Mouse (Mus musculus): Measurements from ENCODE around the gene Dtwd1.
"Not testable (repeated sequence)": the region's sequence is repeated elsewhere in the genome, so short reads cannot be mapped to it uniquely, and the experiment has no call there.

Dtwd1 gene

GRCm38 (mm10) chr2:126151855-126152571, at the start of gene Dtwd1, which contains the start of gene Fam227b:
TSS of gene Dtwd1 (plus strand) at chr2:126152141.
TSS of gene Fam227b (minus strand) at chr2:126152004.
- DNase-seq (ENCODE audit: low read depth): peak; percentile 94

DNA sequence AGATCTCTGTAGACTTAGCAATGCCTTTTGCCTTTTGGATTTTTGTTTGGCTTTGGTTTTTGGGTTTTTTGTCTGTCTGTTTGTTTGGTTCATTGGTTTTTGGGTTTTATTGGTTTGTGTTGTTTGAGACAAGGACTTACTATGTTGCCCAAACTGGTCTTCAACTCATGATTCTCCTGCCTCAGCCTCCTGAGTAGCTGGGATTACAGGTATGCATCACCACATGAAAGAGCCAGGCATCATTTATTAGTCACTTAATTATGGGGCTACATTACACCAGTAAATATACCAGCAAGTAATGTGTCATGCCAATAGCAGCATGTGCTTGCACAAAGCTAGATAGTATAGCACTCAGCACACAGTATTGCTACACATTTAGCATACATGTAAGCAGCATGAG, 4.2 kb upstream of the Dtwd1 start:
- DNase-seq (ENCODE audit: low read depth): no peak

GRCm38 (mm10) chr2:126165277-126166018, 13.5 kb downstream of the Dtwd1 start:
- DNase-seq (ENCODE audit: low read depth): peak; percentile 70

DNA sequence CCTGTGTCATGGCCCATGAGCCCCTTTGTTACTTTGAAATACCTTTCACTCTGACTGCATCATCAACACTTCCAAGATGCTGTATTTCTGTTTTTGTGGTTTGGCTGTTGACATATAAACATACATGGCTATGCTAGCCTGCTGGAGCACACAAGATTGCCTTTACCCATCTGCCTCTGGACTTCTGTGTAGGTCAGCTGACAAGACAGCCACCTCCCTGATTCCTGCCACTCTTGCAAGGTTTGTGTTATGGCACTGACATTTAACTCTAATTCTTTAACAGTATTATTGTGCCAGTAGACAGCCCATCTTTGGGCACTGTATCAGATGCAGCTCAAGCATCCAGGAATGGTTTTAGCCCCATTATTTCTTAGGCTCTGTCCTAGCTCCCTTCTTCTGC, 14.4 kb downstream of the Dtwd1 start:
- DNase-seq (ENCODE audit: low read depth): no peak

DNA sequence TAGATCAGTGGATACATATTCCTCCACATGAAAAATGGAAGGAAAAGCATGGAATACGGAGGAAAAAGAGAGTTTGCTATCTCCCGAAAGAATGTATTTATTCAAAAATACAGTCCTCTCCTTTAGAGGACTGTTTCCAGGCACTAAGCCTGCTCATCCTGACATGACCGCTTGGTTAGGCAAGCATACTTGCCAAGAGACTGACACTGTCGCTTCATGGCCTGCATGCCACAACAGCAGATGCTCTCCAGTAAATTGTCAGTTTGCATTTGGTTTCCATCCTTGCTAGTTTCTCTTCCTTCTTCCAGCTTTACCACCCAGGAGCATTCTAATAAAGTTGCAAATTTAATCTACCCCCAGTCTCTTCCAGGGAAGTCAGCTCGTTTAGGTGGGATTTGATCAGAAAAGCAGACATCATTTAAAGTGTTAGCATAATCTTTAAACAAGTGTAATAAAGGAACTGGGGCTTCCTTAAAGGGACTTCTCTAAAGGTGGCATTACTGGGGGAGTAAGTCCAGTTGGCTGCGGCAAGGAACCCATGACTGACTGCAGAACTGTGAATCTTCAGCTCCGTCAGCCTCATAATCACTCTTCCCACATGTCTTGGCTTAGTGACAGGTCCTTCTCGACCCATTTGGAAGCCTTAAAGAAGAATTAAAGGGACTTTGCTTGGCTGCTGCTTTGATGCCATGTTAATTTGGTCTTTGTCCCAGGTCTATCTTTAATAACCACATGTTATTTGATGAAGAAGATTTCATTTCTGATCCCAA, 15.1 kb downstream of the Dtwd1 start:
- DNase-seq (ENCODE audit: low read depth): no peak

DNA sequence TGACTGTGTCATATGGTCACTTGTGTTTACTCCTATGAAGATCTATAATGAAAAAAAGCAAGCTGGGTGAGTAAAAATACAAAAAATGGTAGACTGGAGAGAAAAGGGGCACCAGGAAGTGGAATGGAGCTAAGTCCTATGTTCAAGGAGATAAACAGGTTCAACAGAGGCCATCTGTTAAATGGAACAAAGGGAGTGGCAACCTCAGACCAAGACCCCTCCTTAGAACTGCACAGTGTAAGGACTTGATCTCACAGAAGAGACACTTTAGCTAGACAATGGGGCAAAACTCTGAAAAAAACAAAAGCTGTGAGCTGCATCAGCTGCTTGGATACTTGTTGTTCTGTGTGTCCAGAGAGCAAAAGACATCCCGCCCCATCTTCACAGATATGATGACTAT, 19.5 kb downstream of the Dtwd1 start:
- DNase-seq (ENCODE audit: low read depth): no peak

DNA sequence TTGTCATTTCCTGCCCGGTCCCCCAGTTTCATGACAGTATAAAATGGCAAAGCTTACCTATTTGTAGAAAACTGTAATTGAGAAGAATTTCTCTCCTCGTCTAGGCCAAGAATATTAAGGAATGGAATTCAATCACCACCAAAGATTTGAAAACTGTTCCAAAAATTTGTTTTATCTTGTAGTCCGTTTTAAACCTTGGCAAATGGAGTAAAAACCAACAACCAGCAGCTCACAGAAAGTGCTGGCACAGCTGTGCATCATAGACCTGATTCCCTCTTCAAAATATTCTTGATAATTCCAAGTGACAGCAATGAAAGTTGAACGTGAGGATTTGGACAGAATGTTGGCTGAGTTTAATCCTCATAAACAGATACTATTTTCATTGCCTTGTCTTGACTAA, 39.4 kb downstream of the Dtwd1 start:
- DNase-seq (ENCODE audit: low read depth): no peak

- no peak for DNase-seq (ENCODE audit: low read depth)
Measured at GRCm38 (mm10) chr2:126192129-126192528, 40.2 kb downstream of the Dtwd1 start.

- DNase-seq (ENCODE audit: low read depth): no peak
Measured at GRCm38 (mm10) chr2:126195631-126196356, 43.9 kb downstream of the Dtwd1 start.

GRCm38 (mm10) chr2:126198971-126199370, 47.0 kb downstream of the Dtwd1 start:
- DNase-seq (ENCODE audit: low read depth): no peak

DNA sequence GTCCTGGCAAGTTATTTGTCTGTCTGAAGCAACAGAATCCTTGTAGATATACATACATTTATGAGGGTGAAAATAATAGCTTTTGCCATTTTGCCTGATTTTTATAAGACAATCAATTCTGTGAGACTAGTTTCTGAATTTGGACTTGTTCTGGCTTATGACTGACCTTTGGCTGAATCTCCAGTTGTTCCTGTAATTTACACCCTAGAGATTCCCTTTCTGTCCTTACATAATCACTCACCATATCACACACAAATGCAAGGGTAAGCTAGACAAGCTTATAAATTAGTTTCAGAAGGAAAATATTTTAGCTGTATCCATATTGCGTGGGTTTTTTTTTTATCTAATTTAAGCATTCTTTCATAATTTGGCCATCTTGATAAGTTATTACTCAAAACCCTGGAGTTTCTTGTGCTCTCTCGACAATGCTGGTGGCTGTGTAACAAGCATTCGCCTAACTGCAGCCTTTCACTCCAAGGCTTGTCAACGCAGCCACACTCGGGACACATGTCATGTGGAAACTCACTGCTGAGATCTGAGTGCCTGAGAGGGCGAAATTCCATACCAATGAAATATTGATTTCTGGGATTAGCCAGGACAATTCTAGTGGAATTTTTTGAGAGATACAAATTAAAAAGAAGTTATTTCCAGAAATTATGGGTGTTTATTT, 59.2 kb downstream of the Dtwd1 start:
- DNase-seq (ENCODE audit: low read depth): no peak

DNA sequence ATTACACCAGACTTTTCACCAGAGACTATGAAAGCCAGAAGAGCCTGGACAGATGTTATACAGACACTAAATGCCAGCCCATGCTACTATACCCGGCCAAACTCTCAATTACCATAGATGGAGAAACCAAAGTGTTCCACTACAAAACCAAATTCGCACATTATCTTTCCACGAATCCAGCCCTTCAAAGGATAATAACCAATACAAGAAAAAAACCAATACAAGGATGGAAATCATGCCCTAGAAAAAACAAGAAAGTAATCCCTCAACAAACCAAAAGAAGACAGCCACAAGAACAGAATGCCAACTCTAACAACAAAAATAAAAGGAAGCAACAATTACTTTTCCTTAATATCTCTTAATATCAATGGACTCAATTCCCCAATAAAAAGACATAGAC, 62.9 kb downstream of the Dtwd1 start, which contains the start of gene Gm17555:
Gm17555 (plus strand) TSS at position 301 of the 400 bp plus-strand sequence.
- DNase-seq (ENCODE audit: low read depth): not testable (repeated sequence)
